Mouse (Mus musculus) forebrain, embryonic 16.5 days (tissue): ENCODE measurements at regions not wholly inside any gene's neighbourhood (a gene's known extent, or its start where the extent isn't known, plus 50 kb on each side); places are given as distances from the start of the nearest gene placed in this dataset.

Experiments used
- ATAC-seq: fragments of 200-750 bp; cut with Nextera tagmentation; 2 replicates; pipeline ENCODE4 v1.8.0; 2017; ENCODE audit warnings: mild to moderate bottlenecking, moderate library complexity
- H3K27ac ChIP-seq: fragments of 300-500 bp; sonication (generic); 2 replicates; pipeline ENCODE4 v1.5.1; 2014; ENCODE audit warnings: low read length, control low read depth
- H3K27me3 ChIP-seq: fragments of 300-500 bp; sonication (generic); replicated peaks from 2 replicates; pipeline ENCODE4 v1.6.1; 2014; ENCODE audit warnings: low read length; ENCODE audit not compliant: control insufficient read depth, insufficient read depth
- H3K36me3 ChIP-seq: fragments of 300-500 bp; sonication (generic); 2 replicates; pipeline ENCODE4 v1.6.1; 2014; ENCODE audit not compliant: control insufficient read depth, insufficient read depth
- H3K4me1 ChIP-seq: fragments of 300-500 bp; sonication (generic); replicated peaks from 2 replicates; pipeline ENCODE4 v1.6.1; 2014; ENCODE audit warnings: low read length; ENCODE audit not compliant: control insufficient read depth, insufficient read depth
- H3K4me2 ChIP-seq: fragments of 300-500 bp; sonication (generic); 2 replicates; pipeline ENCODE4 v1.6.1; 2014; ENCODE audit warnings: mild to moderate bottlenecking, low read length, control low read depth
- H3K4me3 ChIP-seq: fragments of 300-500 bp; sonication (generic); replicated peaks from 2 replicates; pipeline ENCODE4 v1.5.1; 2014; ENCODE audit warnings: mild to moderate bottlenecking, low read length, control low read depth
- H3K9ac ChIP-seq: fragments of 300-500 bp; sonication (generic); replicated peaks from 2 replicates; pipeline ENCODE4 v1.6.1; 2014; ENCODE audit warnings: low read depth, low read length, control low read depth
- H3K9me3 ChIP-seq: fragments of 300-500 bp; sonication (generic); 2 replicates; pipeline ENCODE4 v1.6.1; 2016; ENCODE audit warnings: low read length; ENCODE audit not compliant: control insufficient read depth
- WGBS: fragments of 180-500 bp; shearing (Covaris S2); extraction: QIAGEN DNeasy Blood & Tissue Kit; methylation state at CpG from one replicate; pipeline ENCODE4 v1.1.7; 2014; 5-methylcytosine and 5-hydroxymethylcytosine counted together

GRCm38 (mm10) chr7:145056320-145056719, 116.6 kb upstream of the Ccnd1 start:
- 55% methylated on average over 7 of the region's 7 CpGs for WGBS
- Histone ChIP-seq H3K27ac (no peak overlapping the region), H3K4me2 (no peak overlapping the region), H3K36me3 (no peaks in the 10 kb centered on the region), H3K4me3 (no peak overlapping the region), H3K9ac (no peak overlapping the region), H3K9me3 (no peaks in the 10 kb centered on the region), H3K4me1 (no peaks in the 10 kb centered on the region), H3K27me3 (no peaks in the 10 kb centered on the region)
- ATAC-seq: no peak

- Histone ChIP-seq H3K27me3 (no peaks in the 10 kb centered on the region), H3K4me3 (no peak overlapping the region), H3K4me2 (no peak overlapping the region), H3K36me3 (no peaks in the 10 kb centered on the region), H3K27ac (no peak overlapping the region), H3K9me3 (no peaks in the 10 kb centered on the region), H3K9ac (no peak overlapping the region), H3K4me1 (no peaks in the 10 kb centered on the region)
- no peak for ATAC-seq
Observed at GRCm38 (mm10) chr7:145051616-145052015, 111.9 kb upstream of the Ccnd1 start.

- Histone ChIP-seq H3K4me3 (no peak overlapping the region), H3K9ac (no peak overlapping the region), H3K27me3 (no peaks in the 10 kb centered on the region), H3K4me1 (no peaks in the 10 kb centered on the region), H3K4me2 (no peak overlapping the region), H3K27ac (no peak overlapping the region), H3K36me3 (no peaks in the 10 kb centered on the region), H3K9me3 (no peaks in the 10 kb centered on the region)
- no peak for ATAC-seq
- WGBS: 95% methylated on average over 3 of the region's 3 CpGs
Observed at GRCm38 (mm10) chr7:145050729-145051128, 111.0 kb upstream of the Ccnd1 start.

- H3K4me1 ChIP-seq: no peaks in the 10 kb centered on the region
- H3K9ac ChIP-seq: no peak overlapping the region
- no peak for ATAC-seq
Observed at GRCm38 (mm10) chr7:145048481-145048877, 108.8 kb upstream of the Ccnd1 start.

GRCm38 (mm10) chr7:145047771-145048480, 108.2 kb upstream of the Ccnd1 start:
- Histone ChIP-seq H3K4me1 (no peaks in the 10 kb centered on the region), H3K4me2 (no peak overlapping the region), H3K4me3 (no peak overlapping the region), H3K36me3 (no peaks in the 10 kb centered on the region), H3K9me3 (no peaks in the 10 kb centered on the region), H3K27me3 (no peaks in the 10 kb centered on the region), H3K27ac (no peak overlapping the region), H3K9ac (no peak overlapping the region)
- 81% methylated on average over 7 of the region's 7 CpGs for WGBS
- no peak for ATAC-seq

More at GRCm38 (mm10) chr7:145048481-145048877, 108.8 kb upstream of the Ccnd1 start:
- Histone ChIP-seq H3K36me3 (no peaks in the 10 kb centered on the region), H3K27ac (no peak overlapping the region), H3K27me3 (no peaks in the 10 kb centered on the region), H3K4me2 (no peak overlapping the region), H3K9me3 (no peaks in the 10 kb centered on the region), H3K4me3 (no peak overlapping the region)
- WGBS: 77% methylated on average over 5 of the region's 5 CpGs

- H3K9me3 ChIP-seq: no peaks in the 10 kb centered on the region
- 87% methylated on average over 1 of the region's 1 CpGs for WGBS
- no peak overlapping the region for H3K27ac ChIP-seq
- no peak for ATAC-seq
- no peaks in the 10 kb centered on the region for H3K36me3 ChIP-seq
- no peaks in the 10 kb centered on the region for H3K27me3 ChIP-seq
- no peak overlapping the region for H3K4me3 ChIP-seq
- no peaks in the 10 kb centered on the region for H3K4me1 ChIP-seq
- H3K4me2 ChIP-seq: no peak overlapping the region
- no peak overlapping the region for H3K9ac ChIP-seq
Observed at GRCm38 (mm10) chr7:145045230-145045629, 105.5 kb upstream of the Ccnd1 start.

GRCm38 (mm10) chr7:145043455-145044149, 103.9 kb upstream of the Ccnd1 start:
- 83% methylated on average over 7 of the region's 7 CpGs for WGBS

GRCm38 (mm10) chr7:145040871-145041270, 101.1 kb upstream of the Ccnd1 start:
- Histone ChIP-seq H3K36me3 (no peaks in the 10 kb centered on the region), H3K9ac (no peak overlapping the region), H3K27ac (no peak overlapping the region), H3K9me3 (no peaks in the 10 kb centered on the region), H3K4me2 (no peak overlapping the region), H3K4me3 (no peak overlapping the region), H3K4me1 (no peaks in the 10 kb centered on the region), H3K27me3 (no peaks in the 10 kb centered on the region)
- WGBS: 84% methylated on average over 8 of the region's 8 CpGs
- no peak for ATAC-seq

More at GRCm38 (mm10) chr7:145043455-145044149, 103.9 kb upstream of the Ccnd1 start:
- H3K9me3 ChIP-seq: no peaks in the 10 kb centered on the region
- no peak overlapping the region for H3K9ac ChIP-seq
- ATAC-seq: no peak
- H3K4me3 ChIP-seq: no peak overlapping the region
- H3K27ac ChIP-seq: no peak overlapping the region
- H3K4me2 ChIP-seq: no peak overlapping the region
- no peaks in the 10 kb centered on the region for H3K27me3 ChIP-seq
- H3K4me1 ChIP-seq: no peaks in the 10 kb centered on the region
- H3K36me3 ChIP-seq: no peaks in the 10 kb centered on the region

- Histone ChIP-seq H3K4me1 (peaks cover 8% of the 10 kb centered on the region), H3K9ac (no peak overlapping the region), H3K27me3 (no peaks in the 10 kb centered on the region), H3K4me2 (no peak overlapping the region), H3K36me3 (no peaks in the 10 kb centered on the region), H3K4me3 (no peak overlapping the region), H3K27ac (no peak overlapping the region), H3K9me3 (no peaks in the 10 kb centered on the region)
- 65% methylated on average over 1 of the region's 1 CpGs for WGBS
- ATAC-seq: no peak
Observed at GRCm38 (mm10) chr7:145034385-145034784, 94.7 kb upstream of the Ccnd1 start.
